Mouse (Mus musculus) lung, postnatal 0 days (tissue): ENCODE results near the gene Kndc1. TPM values are rescaled to one million over a fixed set of nuclear protein-coding genes. Genes with fewer than 3 reads are reported as not detected.
A peak's percentile ranks its signal among the peaks of the same experiment; 100 is the strongest.

Experiments used
- ATAC-seq: fragments of 200-750 bp; cut with Nextera tagmentation; 2 replicates; pipeline ENCODE4 v1.8.0; 2017; ENCODE audit warnings: moderate library complexity
- DNase-seq: peaks from one replicate; pipeline ENCODE4 v3.0.0-alpha.2; 2016; ENCODE audit warnings: low spot score
- H3K27ac ChIP-seq: fragments of 300-500 bp; sonication (generic); 2 replicates; pipeline ENCODE4 v1.5.1; 2014; ENCODE audit warnings: antibody characterized with exemption, mild to moderate bottlenecking, low read length, mixed read lengths
- H3K27me3 ChIP-seq: fragments of 300-500 bp; sonication (generic); replicated peaks from 2 replicates; pipeline ENCODE4 v1.6.1; 2014; ENCODE audit warnings: low read length, mixed read lengths; ENCODE audit not compliant: insufficient read depth
- H3K36me3 ChIP-seq: fragments of 300-500 bp; sonication (generic); 2 replicates; pipeline ENCODE4 v1.6.1; 2014; ENCODE audit warnings: low read length, mixed read lengths; ENCODE audit not compliant: insufficient read depth
- H3K4me1 ChIP-seq: fragments of 300-500 bp; sonication (generic); 2 replicates; pipeline ENCODE4 v1.6.1; 2014; ENCODE audit warnings: antibody characterized with exemption, low read depth, low read length, mixed read lengths; ENCODE audit not compliant: insufficient read depth
- H3K4me2 ChIP-seq: fragments of 300-500 bp; sonication (generic); replicated peaks from 2 replicates; pipeline ENCODE4 v1.6.1; 2014; ENCODE audit warnings: low read depth, mild to moderate bottlenecking, low read length, moderate library complexity, mixed read lengths
- H3K4me3 ChIP-seq: fragments of 300-500 bp; sonication (generic); 2 replicates; pipeline ENCODE4 v1.5.1; 2014; ENCODE audit warnings: low read depth, low read length
- H3K9ac ChIP-seq: fragments of 300-500 bp; sonication (generic); replicated peaks from 2 replicates; pipeline ENCODE4 v1.6.1; 2014; ENCODE audit warnings: low read depth, mild to moderate bottlenecking
- H3K9me3 ChIP-seq: fragments of 300-500 bp; sonication (generic); 2 replicates; pipeline ENCODE4 v1.6.1; 2016; ENCODE audit warnings: low read length, mixed read lengths
- CTCF ChIP-seq: IDR thresholded peaks from 2 replicates; pipeline ENCODE4 v1.5.1; 2016; ENCODE audit warnings: antibody characterized with exemption, mild to moderate bottlenecking
- EP300 ChIP-seq: IDR thresholded peaks from 2 replicates; pipeline ENCODE4 v1.6.1; 2016; ENCODE audit warnings: antibody characterized with exemption, mild to moderate bottlenecking, control low read depth
- WGBS: fragments of 180-500 bp; shearing (Covaris S2); extraction: QIAGEN DNeasy Blood & Tissue Kit; methylation state at CpG from one replicate; pipeline ENCODE4 v1.1.7; 2014; 5-methylcytosine and 5-hydroxymethylcytosine counted together
- polyA plus RNA-seq: library from polyadenylated mRNA; unstranded; fragments of >200 nt; fragmentation: Nextera tagmentation; extraction: Ambion mirVana; gene quantifications from 2 replicates; pipeline ENCODE4 v1.2.1, GENCODE M21; 2015

The Kndc1 gene
- polyA plus RNA-seq, 1 experiment from 2014 or later, result 0.97 TPM

GRCm38 (mm10) chr7:139900456-139900855 lies 6.0 kb downstream of the Kndc1 start:
- TF ChIP-seq CTCF (no peak), EP300 (no peak)
- Histone ChIP-seq H3K4me3 (no peak overlapping the region), H3K4me2 (no peak overlapping the region), H3K9ac (no peak overlapping the region), H3K36me3 (no peaks in the 10 kb centered on the region), H3K9me3 (no peaks in the 10 kb centered on the region), H3K27me3 (no peaks in the 10 kb centered on the region; the same call in 1 of the 2 replicates), H3K27ac (no peak overlapping the region), H3K4me1 (no peaks in the 10 kb centered on the region)
- no peak for ATAC-seq
- DNase-seq, result no peak
- 84% methylated on average over 7 of the region's 7 CpGs for WGBS

DNA sequence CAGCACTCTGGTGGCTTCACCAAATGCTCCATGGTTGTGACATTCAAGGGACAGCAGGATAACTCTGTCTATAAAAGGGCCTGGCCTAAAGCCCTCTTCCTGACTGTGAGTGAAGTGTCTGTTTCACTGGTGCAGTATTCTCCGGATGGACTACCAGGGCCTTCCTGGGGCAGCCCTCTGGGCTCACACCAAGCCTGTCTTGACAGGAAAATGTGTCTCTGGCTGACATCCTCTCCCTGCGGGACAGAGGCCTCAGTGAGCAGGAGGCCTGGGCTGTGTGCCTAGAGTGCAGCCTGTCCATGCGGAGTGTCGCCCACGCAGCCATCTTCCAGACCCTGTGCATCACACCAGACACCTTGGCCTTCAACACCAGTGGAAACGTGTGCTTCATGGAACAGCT lies 6.4 kb downstream of the Kndc1 start:
- Histone ChIP-seq H3K9me3 (no peaks in the 10 kb centered on the region), H3K4me2 (no peak overlapping the region), H3K27me3 (no peaks in the 10 kb centered on the region; the same call in 1 of the 2 replicates), H3K4me1 (no peaks in the 10 kb centered on the region), H3K27ac (no peak overlapping the region), H3K36me3 (no peaks in the 10 kb centered on the region), H3K4me3 (no peak overlapping the region), H3K9ac (no peak overlapping the region)
- no peak for DNase-seq
- no peak for ATAC-seq
- no peak for TF ChIP-seq CTCF
- TF ChIP-seq EP300, result no peak
- 70% methylated on average over 6 of the region's 6 CpGs for WGBS

DNA sequence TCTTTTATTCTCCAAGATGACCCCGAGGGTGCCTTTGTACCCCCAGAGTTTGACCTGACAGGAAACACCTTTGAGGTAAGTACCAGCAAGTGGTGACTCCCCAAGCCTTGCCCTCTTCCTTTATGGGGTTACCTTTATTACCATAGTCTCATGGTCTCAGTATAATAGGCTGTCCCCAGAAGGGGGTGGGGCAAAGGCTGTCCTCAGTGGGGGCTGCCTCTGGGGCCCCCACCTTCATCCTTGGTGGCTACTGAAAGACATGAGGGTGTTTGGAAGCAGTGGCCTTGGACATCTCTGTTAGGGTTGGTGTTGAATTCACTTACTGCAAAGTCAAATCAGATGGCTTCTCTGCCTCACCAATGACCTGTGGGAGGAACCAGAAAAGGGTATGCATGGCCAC lies 7.5 kb downstream of the Kndc1 start:
- no peak overlapping the region for H3K4me2 ChIP-seq
- H3K4me1 ChIP-seq, result no peaks in the 10 kb centered on the region
- 44% methylated on average over 1 of the region's 1 CpGs for WGBS
- ATAC-seq (no peak), DNase-seq (no peak)
- no peaks in the 10 kb centered on the region for H3K36me3 ChIP-seq
- H3K9me3 ChIP-seq, result no peaks in the 10 kb centered on the region
- H3K4me3 ChIP-seq, result no peak overlapping the region
- no peaks in the 10 kb centered on the region for H3K27me3 ChIP-seq
- no peak overlapping the region for H3K27ac ChIP-seq
- TF ChIP-seq EP300, result no peak
- TF ChIP-seq CTCF, result no peak
- H3K9ac ChIP-seq, result no peak overlapping the region

DNA sequence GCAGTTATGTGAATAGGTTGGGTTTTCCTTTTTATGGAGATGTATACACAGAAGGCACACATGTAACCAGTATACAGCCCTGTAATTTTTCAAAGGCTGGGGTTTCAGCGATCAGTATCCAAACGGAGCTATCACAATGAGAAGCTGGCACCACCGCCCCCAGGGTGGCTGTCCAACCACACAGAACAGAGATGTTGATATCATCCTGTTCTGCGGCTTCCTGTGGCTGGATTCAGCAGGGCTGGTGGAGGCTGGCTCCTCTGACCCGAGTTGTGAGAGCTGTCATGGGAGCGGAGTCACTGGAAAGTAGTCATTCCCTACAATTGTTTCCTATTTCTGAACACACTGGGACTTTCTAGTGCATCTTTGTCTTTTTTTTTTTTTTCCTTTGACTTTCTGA lies 10.8 kb downstream of the Kndc1 start:
- Histone ChIP-seq H3K4me1 (no peaks in the 10 kb centered on the region), H3K4me2 (no peak overlapping the region), H3K27me3 (no peaks in the 10 kb centered on the region), H3K4me3 (no peak overlapping the region), H3K36me3 (no peaks in the 10 kb centered on the region), H3K27ac (no peak overlapping the region), H3K9me3 (no peaks in the 10 kb centered on the region), H3K9ac (no peak overlapping the region)
- ATAC-seq, result no peak
- no peak for DNase-seq
- 25% methylated on average over 6 of the region's 6 CpGs for WGBS
- TF ChIP-seq EP300 (no peak), CTCF (no peak)

- DNase-seq (peak; percentile 44), ATAC-seq (no peak)
- 0% methylated on average over 6 of the region's 6 CpGs for WGBS
These were observed 11.2 kb downstream of the Kndc1 start for GRCm38 (mm10) chr7:139905661-139906060.

GRCm38 (mm10) chr7:139908176-139908575 lies 13.7 kb downstream of the Kndc1 start:
- no peak overlapping the region for H3K9ac ChIP-seq
- no peaks in the 10 kb centered on the region for H3K9me3 ChIP-seq
- WGBS, result 64% methylated on average over 5 of the region's 5 CpGs
- no peaks in the 10 kb centered on the region for H3K36me3 ChIP-seq
- no peak for DNase-seq
- H3K27ac ChIP-seq, result no peak overlapping the region
- H3K4me1 ChIP-seq, result no peaks in the 10 kb centered on the region
- TF ChIP-seq CTCF (no peak), EP300 (no peak)
- ATAC-seq, result no peak
- H3K4me3 ChIP-seq, result no peak overlapping the region
- H3K27me3 ChIP-seq, result 0 out of 2 replicates have a peak, but pooled peaks cover 3% of the 10 kb centered on the region
- H3K4me2 ChIP-seq, result no peak overlapping the region

More at GRCm38 (mm10) chr7:139905661-139906060, 11.2 kb downstream of the Kndc1 start:
- TF ChIP-seq CTCF (peak; percentile 62), EP300 (no peak)
- Histone ChIP-seq H3K27ac (no peak overlapping the region), H3K9ac (no peak overlapping the region), H3K4me2 (no peak overlapping the region), H3K36me3 (no peaks in the 10 kb centered on the region), H3K4me3 (no peak overlapping the region), H3K27me3 (no peaks in the 10 kb centered on the region), H3K4me1 (no peaks in the 10 kb centered on the region), H3K9me3 (no peaks in the 10 kb centered on the region)

- no peak overlapping the region for H3K27ac ChIP-seq
- DNase-seq (no peak), ATAC-seq (no peak)
- H3K9me3 ChIP-seq, result no peaks in the 10 kb centered on the region
- no peaks in the 10 kb centered on the region for H3K36me3 ChIP-seq
- TF ChIP-seq CTCF (no peak), EP300 (no peak)
- 39% methylated on average over 6 of the region's 6 CpGs for WGBS
- no peaks in the 10 kb centered on the region for H3K4me1 ChIP-seq
- H3K9ac ChIP-seq, result no peak overlapping the region
- H3K27me3 ChIP-seq, result 0 out of 2 replicates have a peak, but pooled peaks cover 3% of the 10 kb centered on the region
- H3K4me3 ChIP-seq, result no peak overlapping the region
- H3K4me2 ChIP-seq, result no peak overlapping the region
These were observed 15.0 kb downstream of the Kndc1 start for GRCm38 (mm10) chr7:139909469-139909868.
